Mouse (Mus musculus) urinary bladder, postnatal 36 days (tissue): ENCODE results near the gene Copg1.

Experiments
- DNase-seq, 2 experiments: peaks; one replicate each; pipeline ENCODE4 v3.0.0; 2022; ENCODE audit warnings: low spot score in 2 of 2, mixed read lengths in 1 of 2

Copg1 gene

GRCm38 (mm10) chr6:87887594-87888233 lies at the start of gene Copg1:
TSS of gene Copg1 (plus strand) at chr6:87887814.
- DNase-seq: peak; percentile 100

- DNase-seq: peak; percentile 89 to 94
Measured at GRCm38 (mm10) chr6:87838551-87839197, 48.9 kb upstream of the Copg1 start, which contains the start of gene Isy1. TSS of gene Isy1 (minus strand) at chr6:87838798.

GRCm38 (mm10) chr6:87839797-87840341 lies 47.7 kb upstream of the Copg1 start:
- DNase-seq: no peak

DNA sequence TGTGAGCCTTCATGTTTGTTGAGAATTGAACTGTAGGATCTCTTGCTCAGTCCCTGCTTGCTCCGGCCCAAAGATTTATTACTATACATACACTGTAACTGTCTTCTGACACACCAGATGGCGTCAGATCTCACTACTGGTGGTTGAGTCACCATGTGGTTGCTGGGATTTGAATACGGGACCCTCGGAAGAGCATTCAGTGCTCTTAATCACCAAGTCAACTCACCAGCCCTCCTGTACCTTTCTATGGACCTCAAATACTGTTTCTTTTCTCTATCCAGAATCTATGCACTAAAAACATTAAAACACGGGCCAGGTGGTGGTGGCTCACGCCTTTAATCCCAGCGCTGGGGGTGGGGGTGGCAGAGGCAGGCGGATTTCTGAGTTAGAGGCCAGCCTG lies 46.0 kb upstream of the Copg1 start:
- no peak for DNase-seq

GRCm38 (mm10) chr6:87842254-87842653 lies 45.4 kb upstream of the Copg1 start:
- no peak for DNase-seq

GRCm38 (mm10) chr6:87845031-87845695 lies 42.5 kb upstream of the Copg1 start:
- no peak for DNase-seq

GRCm38 (mm10) chr6:87846813-87847212 lies 40.8 kb upstream of the Copg1 start:
- no peak for DNase-seq

- no peak for DNase-seq
Measured at GRCm38 (mm10) chr6:87849780-87850154, 37.8 kb upstream of the Copg1 start.

- peak; percentile 37 to 51 for DNase-seq
Measured at GRCm38 (mm10) chr6:87850155-87850899, 37.3 kb upstream of the Copg1 start.

DNA sequence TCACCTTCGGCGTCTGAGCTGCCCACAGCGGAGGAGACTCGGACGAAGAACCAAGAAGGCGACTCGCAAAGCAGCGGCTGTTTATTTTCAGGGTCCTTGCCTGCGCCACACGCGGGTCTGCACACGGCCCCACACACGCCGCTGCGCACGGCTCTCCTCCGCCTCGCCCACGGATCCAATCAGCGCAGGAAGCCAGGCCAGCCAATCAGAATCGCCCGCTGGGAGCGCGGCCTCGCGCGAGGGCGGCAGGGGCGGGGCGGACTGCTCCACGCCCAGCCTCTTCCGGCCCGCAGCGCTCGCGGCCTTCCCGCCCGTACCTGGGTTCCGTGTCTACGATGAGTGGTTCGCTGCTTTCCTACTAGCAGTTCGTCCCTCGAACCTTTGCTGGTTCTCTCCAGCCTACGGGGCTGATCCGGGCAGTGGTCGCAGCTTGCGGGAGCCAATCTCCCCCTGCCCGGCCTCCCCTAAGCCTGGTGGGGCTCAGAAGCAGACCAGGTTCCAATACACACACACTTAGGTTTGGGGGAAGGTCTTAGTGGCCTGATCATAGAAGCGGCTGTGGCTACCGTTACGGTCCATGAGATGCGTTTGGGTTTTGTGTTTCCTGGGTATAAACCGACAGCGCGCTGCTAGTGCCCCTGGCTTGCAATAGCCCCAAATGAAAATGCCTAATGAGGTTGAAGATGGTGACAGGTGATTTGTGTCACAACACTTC lies 36.6 kb upstream of the Copg1 start, which contains the start of gene Cnbp:
Gene Cnbp, minus strand, starts transcription at position 207 of the 715 bp plus-strand sequence.
- peak; percentile 92 to 96 for DNase-seq

GRCm38 (mm10) chr6:87851871-87852270 lies 35.7 kb upstream of the Copg1 start:
- DNase-seq: no peak

GRCm38 (mm10) chr6:87853446-87853845 lies 34.2 kb upstream of the Copg1 start:
- DNase-seq: no peak

- no peak for DNase-seq
Measured at GRCm38 (mm10) chr6:87857071-87857470, 30.5 kb upstream of the Copg1 start.

DNA sequence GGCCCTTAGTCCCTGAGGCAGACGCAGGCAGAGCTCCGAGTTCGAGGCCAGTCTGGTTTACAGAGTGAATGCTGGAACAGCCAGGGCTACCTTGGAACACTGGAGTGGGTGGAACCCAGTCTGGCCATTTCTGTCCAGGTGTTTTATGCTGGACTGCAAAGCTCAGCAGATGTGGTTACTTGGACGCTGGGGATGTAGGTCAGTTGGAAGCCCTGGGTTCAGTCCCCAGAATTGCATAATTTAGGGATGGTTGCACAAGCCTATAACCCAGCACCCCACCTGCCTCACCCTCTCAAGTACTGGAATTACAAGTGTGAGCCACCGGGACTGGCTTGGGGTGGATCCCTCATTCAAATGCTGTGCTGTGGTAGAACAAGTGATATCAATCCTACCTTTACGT lies 21.4 kb upstream of the Copg1 start:
- DNase-seq: no peak

GRCm38 (mm10) chr6:87867256-87867655 lies 20.4 kb upstream of the Copg1 start:
- DNase-seq: no peak

- DNase-seq: peak; percentile 88 to 91
Measured at GRCm38 (mm10) chr6:87868871-87869506, 18.6 kb upstream of the Copg1 start.

DNA sequence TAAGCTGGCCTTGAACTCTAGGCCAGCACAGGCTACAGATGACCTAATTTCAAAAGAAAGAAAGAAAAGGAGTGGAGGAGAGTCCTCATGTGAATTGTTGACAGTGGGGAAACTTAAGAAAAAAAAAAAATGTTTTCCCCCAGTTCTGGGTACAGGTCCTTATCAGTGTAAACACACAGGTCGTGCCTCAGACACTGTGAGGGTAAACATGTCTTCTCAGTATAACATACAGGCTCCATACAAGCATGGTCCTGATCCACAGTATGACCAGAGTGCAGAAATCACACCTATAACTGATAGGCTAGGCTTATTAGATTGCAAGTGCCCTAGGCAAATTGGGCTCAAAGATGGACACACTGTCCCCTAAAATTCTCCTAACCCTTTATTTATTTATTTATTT lies 17.2 kb upstream of the Copg1 start:
- DNase-seq: no peak

DNA sequence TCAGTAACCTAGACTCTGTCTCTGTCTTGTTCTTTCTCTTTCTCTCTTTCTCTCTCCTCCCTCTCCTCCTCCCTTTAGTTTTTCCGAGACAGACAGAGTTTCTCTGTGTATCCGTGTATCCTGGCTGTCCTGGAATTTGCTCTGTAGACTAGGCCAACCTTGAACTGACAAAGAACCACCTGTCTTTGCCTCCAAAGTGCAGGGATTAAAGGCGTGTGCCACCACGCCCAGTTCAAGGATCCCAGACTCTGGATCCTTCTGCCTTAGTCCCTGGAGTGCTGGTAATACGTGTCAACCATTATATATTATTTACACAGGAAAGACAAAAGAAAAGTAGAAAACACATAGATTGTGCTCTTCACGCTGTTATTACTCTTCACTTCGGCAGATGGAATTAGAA lies 16.4 kb upstream of the Copg1 start:
- DNase-seq: no peak

- peak in 1 of 2 experiments; percentile 27 for DNase-seq
Measured at GRCm38 (mm10) chr6:87873104-87873503, 14.5 kb upstream of the Copg1 start.

- DNase-seq: no peak
Measured at GRCm38 (mm10) chr6:87873963-87874362, 13.7 kb upstream of the Copg1 start.

DNA sequence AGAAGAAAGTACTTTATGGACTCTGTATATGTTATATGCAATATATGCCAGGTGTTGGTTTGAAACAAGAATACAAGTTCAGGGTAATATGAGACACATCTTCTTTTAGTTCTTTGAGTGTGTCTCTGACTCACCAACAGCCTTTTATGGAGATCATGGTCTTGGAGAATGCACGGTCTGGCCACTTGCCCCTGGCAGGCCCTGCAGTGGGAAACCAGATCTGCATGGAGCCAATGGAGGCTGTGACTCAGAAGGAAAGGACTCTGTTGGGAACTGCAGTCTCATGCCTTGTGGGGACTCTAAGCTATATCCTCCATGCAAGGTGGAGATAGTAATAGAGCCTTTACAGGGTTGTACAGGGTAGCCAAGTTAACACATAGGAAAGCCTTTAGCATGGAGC lies 12.5 kb upstream of the Copg1 start:
- peak in 1 of 2 experiments; percentile 72 for DNase-seq
